Mouse (Mus musculus) stomach, postnatal 0 days (tissue): ENCODE data around the gene Izumo4. TPM values are rescaled to one million over a fixed set of nuclear protein-coding genes. Genes with fewer than 3 reads are reported as not detected.

ENCODE experiments used
- ATAC-seq: fragments of 200-750 bp; cut with Nextera tagmentation; 2 replicates; pipeline ENCODE4 v1.8.0; 2017; ENCODE audit not compliant: low FRiP score, low TSS enrichment
- DNase-seq: peaks from one replicate; pipeline ENCODE4 v3.0.0-alpha.2; 2016; ENCODE audit warnings: low spot score
- H3K27ac ChIP-seq: fragments of 300-500 bp; sonication (generic); replicated peaks from 2 replicates; pipeline ENCODE4 v1.5.1; 2014; ENCODE audit warnings: mild to moderate bottlenecking, control low read depth
- H3K27me3 ChIP-seq: fragments of 300-500 bp; sonication (generic); 2 replicates; pipeline ENCODE4 v1.6.1; 2014; ENCODE audit warnings: low read length; ENCODE audit not compliant: control insufficient read depth, insufficient read depth
- H3K36me3 ChIP-seq: fragments of 300-500 bp; sonication (generic); 2 replicates; pipeline ENCODE4 v1.6.1; 2014; ENCODE audit warnings: low read length, mixed read lengths; ENCODE audit not compliant: control insufficient read depth, insufficient read depth
- H3K4me1 ChIP-seq: fragments of 300-500 bp; sonication (generic); replicated peaks from 2 replicates; pipeline ENCODE4 v1.6.1; 2014; ENCODE audit warnings: antibody characterized with exemption; ENCODE audit not compliant: control insufficient read depth, insufficient read depth
- H3K4me2 ChIP-seq: fragments of 300-500 bp; sonication (generic); replicated peaks from 2 replicates; pipeline ENCODE4 v1.6.1; 2014; ENCODE audit warnings: low read depth, mild to moderate bottlenecking, control low read depth, moderate library complexity
- H3K4me3 ChIP-seq: fragments of 300-500 bp; sonication (generic); 2 replicates; pipeline ENCODE4 v1.5.1; 2014; ENCODE audit warnings: low read depth, low read length, control low read depth
- H3K9ac ChIP-seq: fragments of 300-500 bp; sonication (generic); 2 replicates; pipeline ENCODE4 v1.6.1; 2014; ENCODE audit warnings: mild to moderate bottlenecking, low read length, control low read depth, mixed read lengths
- H3K9me3 ChIP-seq: fragments of 300-500 bp; sonication (generic); 2 replicates; pipeline ENCODE4 v1.6.1; 2016; ENCODE audit warnings: low read length; ENCODE audit not compliant: control insufficient read depth
- CTCF ChIP-seq: IDR thresholded peaks from 2 replicates; pipeline ENCODE4 v1.5.1; 2016; ENCODE audit warnings: antibody characterized with exemption, low read depth, mild to moderate bottlenecking, moderate library complexity
- EP300 ChIP-seq: optimal IDR thresholded peaks from 2 replicates; pipeline ENCODE3; 2016; ENCODE audit warnings: antibody characterized with exemption
- WGBS: fragments of 180-500 bp; shearing (Covaris S2); extraction: QIAGEN DNeasy Blood & Tissue Kit; methylation state at CpG from one replicate; pipeline ENCODE4 v1.1.7; 2014; 5-methylcytosine and 5-hydroxymethylcytosine counted together
- polyA plus RNA-seq: library from polyadenylated mRNA; unstranded; fragments of >200 nt; fragmentation: Nextera tagmentation; extraction: Ambion mirVana; gene quantifications from 2 replicates; pipeline ENCODE4 v1.2.1, GENCODE M21; 2015

Izumo4 gene
- polyA plus RNA-seq, 1 experiment from 2014 or later, result 14.8 TPM

DNA sequence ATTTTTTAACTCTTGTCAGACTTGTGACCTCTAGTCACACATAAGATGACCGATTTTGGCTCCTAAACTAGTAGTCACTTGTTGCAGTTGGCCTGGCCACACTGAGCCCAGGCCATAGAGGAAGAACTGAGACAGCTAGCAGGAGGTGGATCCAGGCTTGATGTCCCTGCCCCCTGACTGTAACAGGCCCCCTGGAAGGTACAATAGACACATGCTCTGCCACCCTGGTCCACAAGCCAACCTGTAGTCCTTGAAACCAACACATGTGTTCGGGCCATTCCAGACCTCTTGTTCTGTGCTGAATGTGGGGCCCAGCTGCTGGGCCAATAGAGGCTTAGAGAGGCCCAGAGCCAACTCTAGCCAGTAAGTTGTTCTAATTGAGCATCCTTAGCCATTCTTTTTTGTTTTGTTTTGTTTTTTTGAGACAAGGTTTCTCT is 21.7 kb upstream of the Izumo4 start:
- Histone ChIP-seq H3K9ac (no peak overlapping the region), H3K4me2 (no peak overlapping the region), H3K27ac (peak overlapping the region; percentile 100; the same call in 1 of the 2 replicates), H3K4me3 (no peak overlapping the region), H3K9me3 (no peaks in the 10 kb centered on the region), H3K4me1 (peaks cover 22% of the 10 kb centered on the region), H3K36me3 (peaks cover 4% of the 10 kb centered on the region; the same call in 1 of the 2 replicates), H3K27me3 (no peaks in the 10 kb centered on the region)
- 65% methylated on average over 2 of the region's 2 CpGs for WGBS
- no peak for DNase-seq
- no peak for ATAC-seq
- TF ChIP-seq CTCF (no peak), EP300 (no peak)

DNA sequence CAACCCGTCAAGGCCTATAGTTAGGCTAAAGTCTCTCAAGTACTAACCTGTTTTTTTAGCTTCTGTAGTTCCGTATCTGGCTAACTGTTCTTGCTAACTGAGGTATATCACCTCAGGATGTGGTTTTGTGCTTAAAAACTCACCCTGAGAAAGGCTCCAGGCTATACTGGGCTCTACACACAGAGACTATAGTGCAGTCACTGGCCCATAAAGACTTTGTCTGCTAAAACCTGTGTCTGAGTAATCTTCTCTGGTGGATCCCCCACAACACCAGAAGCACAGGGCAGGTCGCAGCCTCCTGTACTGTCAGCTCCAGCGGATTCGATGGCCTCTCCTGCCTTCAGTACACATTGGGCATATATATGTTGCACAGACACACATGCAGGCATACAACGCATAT is 20.0 kb upstream of the Izumo4 start:
- Histone ChIP-seq H3K4me3 (no peak overlapping the region), H3K9ac (no peak overlapping the region), H3K36me3 (peaks cover 15% of the 10 kb centered on the region; the same call in 1 of the 2 replicates), H3K4me1 (peaks cover 21% of the 10 kb centered on the region), H3K27me3 (no peaks in the 10 kb centered on the region), H3K4me2 (no peak overlapping the region), H3K27ac (no peak overlapping the region), H3K9me3 (no peaks in the 10 kb centered on the region)
- no peak for DNase-seq
- WGBS, result 91% methylated on average over 6 of the region's 6 CpGs
- TF ChIP-seq CTCF (no peak), EP300 (no peak)
- no peak for ATAC-seq

DNA sequence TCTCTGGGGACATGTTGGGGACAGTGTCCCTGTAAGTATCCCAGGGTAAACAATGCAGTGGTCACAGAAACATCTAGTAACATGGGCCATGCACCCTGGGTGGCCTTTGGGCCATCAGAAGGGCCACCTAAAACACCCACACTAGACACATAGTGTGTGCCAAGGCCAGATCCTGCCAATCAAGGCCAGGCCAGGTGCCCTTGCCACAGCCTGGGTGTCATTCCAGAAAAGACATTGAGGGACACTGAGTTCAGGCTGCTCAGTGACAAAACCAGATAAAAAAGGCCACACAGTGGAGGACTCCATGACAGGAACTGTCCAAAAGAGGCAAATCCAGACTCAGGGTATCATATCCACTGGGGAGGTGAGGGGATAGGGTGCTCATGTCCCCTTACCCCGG is 18.3 kb upstream of the Izumo4 start:
- DNase-seq (no peak), ATAC-seq (no peak)
- H3K9me3 ChIP-seq, result no peaks in the 10 kb centered on the region
- WGBS, result 88% methylated on average over 1 of the region's 1 CpGs
- H3K9ac ChIP-seq, result no peak overlapping the region
- no peak overlapping the region for H3K4me3 ChIP-seq
- TF ChIP-seq CTCF, result no peak
- no peak for TF ChIP-seq EP300
- no peaks in the 10 kb centered on the region for H3K27me3 ChIP-seq
- no peak overlapping the region for H3K4me2 ChIP-seq
- peaks cover 15% of the 10 kb centered on the region; the same call in 1 of the 2 replicates for H3K36me3 ChIP-seq
- H3K4me1 ChIP-seq, result peaks cover 7% of the 10 kb centered on the region
- no peak overlapping the region for H3K27ac ChIP-seq

DNA sequence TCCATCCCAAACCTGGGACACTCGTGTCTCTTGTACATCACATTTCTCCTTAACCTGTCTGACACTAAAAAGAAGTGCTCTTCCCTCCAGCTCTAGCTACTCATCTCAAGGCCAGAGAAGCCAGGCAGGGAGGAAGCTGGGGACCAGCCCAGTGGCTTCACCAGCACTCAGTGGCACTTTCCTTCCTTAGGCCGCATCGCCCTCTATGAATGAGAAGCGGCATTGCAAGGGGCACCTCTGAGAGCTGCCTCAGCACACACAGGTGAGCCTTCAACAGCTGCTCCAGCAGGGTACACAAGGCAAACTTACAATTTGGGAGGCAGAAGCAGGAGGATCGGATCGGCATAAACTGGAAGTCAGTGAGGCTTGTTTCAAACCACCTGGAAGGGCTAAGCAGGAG is 17.8 kb upstream of the Izumo4 start:
- ATAC-seq (peak; percentile 43; the same call in 1 of the 2 replicates), DNase-seq (peak; percentile 80)
- Histone ChIP-seq H3K9ac (no peak overlapping the region), H3K4me3 (no peak overlapping the region), H3K27ac (no peak overlapping the region), H3K9me3 (no peaks in the 10 kb centered on the region), H3K27me3 (no peaks in the 10 kb centered on the region), H3K4me1 (peaks cover 2% of the 10 kb centered on the region), H3K4me2 (no peak overlapping the region), H3K36me3 (peaks cover 16% of the 10 kb centered on the region)
- 55% methylated on average over 6 of the region's 6 CpGs for WGBS
- TF ChIP-seq EP300 (no peak), CTCF (peak; percentile 93)

DNA sequence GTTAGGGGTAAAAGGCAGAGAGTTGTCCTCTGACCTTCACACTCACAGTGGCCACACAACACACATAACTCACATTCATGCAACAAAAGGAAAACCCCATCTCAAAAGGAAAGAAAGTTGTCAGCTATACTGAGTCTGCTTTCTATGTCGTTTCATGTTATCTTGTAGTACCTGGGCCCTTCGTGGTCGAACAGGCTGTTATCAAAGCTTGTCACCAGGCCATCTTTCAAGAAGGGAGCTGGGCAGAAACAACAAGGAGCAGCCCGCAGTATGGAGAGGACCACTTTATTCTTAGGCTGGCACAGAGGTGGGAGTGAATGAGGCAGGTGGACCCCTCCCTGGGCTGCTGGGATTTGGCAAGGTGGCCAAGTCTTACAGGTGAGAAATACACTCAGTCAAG is 17.0 kb upstream of the Izumo4 start:
- Histone ChIP-seq H3K9me3 (no peaks in the 10 kb centered on the region), H3K4me1 (no peaks in the 10 kb centered on the region), H3K4me3 (no peak overlapping the region), H3K27ac (no peak overlapping the region), H3K36me3 (peaks cover 23% of the 10 kb centered on the region), H3K27me3 (no peaks in the 10 kb centered on the region), H3K9ac (no peak overlapping the region), H3K4me2 (no peak overlapping the region)
- WGBS, result 65% methylated on average over 4 of the region's 4 CpGs
- ATAC-seq (no peak), DNase-seq (no peak)
- TF ChIP-seq EP300 (no peak), CTCF (no peak)

DNA sequence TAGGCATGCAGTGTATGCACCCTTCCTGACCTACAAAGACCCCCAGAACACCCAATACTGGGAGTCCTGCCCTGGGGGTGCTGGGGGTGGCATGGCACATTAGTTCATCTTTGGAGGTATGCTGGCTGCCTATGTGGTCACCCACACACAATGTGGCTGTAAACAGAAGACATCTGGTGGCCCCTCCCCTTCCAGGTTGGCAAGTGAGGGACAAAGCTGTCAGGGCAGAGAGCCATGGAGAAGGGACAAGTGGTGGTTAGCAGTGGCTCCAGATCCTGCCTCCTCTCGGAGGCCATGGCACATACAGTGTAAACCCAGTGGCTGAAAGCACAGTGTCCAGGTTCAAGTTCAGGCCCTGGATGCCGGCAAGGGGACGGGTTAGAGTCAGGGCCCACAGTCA is 15.4 kb upstream of the Izumo4 start:
- Histone ChIP-seq H3K4me3 (no peak overlapping the region), H3K27ac (no peak overlapping the region), H3K9me3 (no peaks in the 10 kb centered on the region), H3K4me1 (no peaks in the 10 kb centered on the region), H3K4me2 (no peak overlapping the region), H3K27me3 (no peaks in the 10 kb centered on the region), H3K9ac (no peak overlapping the region), H3K36me3 (peaks cover 27% of the 10 kb centered on the region)
- DNase-seq (no peak), ATAC-seq (no peak)
- TF ChIP-seq EP300 (no peak), CTCF (no peak)
- 94% methylated on average over 3 of the region's 3 CpGs for whole genome bisulfite sequencing
